Mouse (Mus musculus) midbrain, postnatal 0 days (tissue): ENCODE data around the gene Mafk. TPM values are rescaled to one million over a fixed set of nuclear protein-coding genes. Genes with fewer than 3 reads are reported as not detected.

Experiments used
- ATAC-seq: fragments of 200-750 bp; cut with Nextera tagmentation; 2 replicates; pipeline ENCODE4 v1.8.0; 2017; ENCODE audit warnings: moderate number of reproducible peaks, mild to moderate bottlenecking, moderate TSS enrichment, moderate library complexity; ENCODE audit not compliant: low FRiP score
- DNase-seq: peaks from one replicate; pipeline ENCODE4 v3.0.0-alpha.2; 2015; ENCODE audit warnings: low spot score
- H3K27ac ChIP-seq: fragments of 300-500 bp; sonication (generic); 2 replicates; pipeline ENCODE4 v1.5.1; 2014; ENCODE audit warnings: low read depth, mild to moderate bottlenecking, low read length, mixed read lengths
- H3K27me3 ChIP-seq: fragments of 300-500 bp; sonication (generic); 2 replicates; pipeline ENCODE4 v1.6.1; 2014; ENCODE audit warnings: low read length, control low read depth, mixed read lengths; ENCODE audit not compliant: insufficient read depth
- H3K36me3 ChIP-seq: fragments of 300-500 bp; sonication (generic); 2 replicates; pipeline ENCODE4 v1.6.1; 2014; ENCODE audit warnings: low read length, control low read depth, mixed read lengths; ENCODE audit not compliant: insufficient read depth
- H3K4me1 ChIP-seq: fragments of 300-500 bp; sonication (generic); 2 replicates; pipeline ENCODE4 v1.6.1; 2014; ENCODE audit warnings: mild to moderate bottlenecking, control low read depth, antibody characterized with exemption, low read length, mixed read lengths; ENCODE audit not compliant: insufficient read depth
- H3K4me2 ChIP-seq: fragments of 300-500 bp; sonication (generic); 2 replicates; pipeline ENCODE4 v1.6.1; 2014; ENCODE audit warnings: low read depth, mild to moderate bottlenecking, low read length, mixed read lengths; ENCODE audit not compliant: poor library complexity, severe bottlenecking
- H3K4me3 ChIP-seq: fragments of 300-500 bp; sonication (generic); 2 replicates; pipeline ENCODE4 v1.5.1; 2014; ENCODE audit warnings: low read depth, mild to moderate bottlenecking, low read length, moderate library complexity
- H3K9ac ChIP-seq: fragments of 300-500 bp; sonication (generic); replicated peaks from 2 replicates; pipeline ENCODE4 v1.6.1; 2014; ENCODE audit warnings: mild to moderate bottlenecking, low read length, moderate library complexity, mixed read lengths; ENCODE audit not compliant: poor library complexity, severe bottlenecking
- H3K9me3 ChIP-seq: fragments of 300-500 bp; sonication (generic); 2 replicates; pipeline ENCODE4 v1.6.1; 2016; ENCODE audit warnings: low read length, control low read depth
- CTCF ChIP-seq: IDR thresholded peaks from 2 replicates; pipeline ENCODE4 v1.5.1; 2016; ENCODE audit warnings: antibody characterized with exemption, mild to moderate bottlenecking
- WGBS: fragments of 180-500 bp; shearing (Covaris S2); extraction: QIAGEN DNeasy Blood & Tissue Kit; methylation state at CpG from one replicate; pipeline ENCODE4 v1.1.7; 2014; 5-methylcytosine and 5-hydroxymethylcytosine counted together
- polyA plus RNA-seq: library from polyadenylated mRNA; unstranded; fragments of >200 nt; fragmentation: Nextera tagmentation; extraction: Ambion mirVana; gene quantifications from 2 replicates; pipeline ENCODE4 v1.2.1, GENCODE M21; 2015
- total RNA-seq: library from RNA; depleted of rRNA; stranded (reverse); fragments of >200 nt; gene quantifications from 2 replicates; pipeline ENCODE4 v1.2.3, GENCODE M21; 2014

Mafk gene
- total and polyA plus RNA-seq, 2 experiments from 2014 or later, result 8.7 to 17.8 TPM

DNA sequence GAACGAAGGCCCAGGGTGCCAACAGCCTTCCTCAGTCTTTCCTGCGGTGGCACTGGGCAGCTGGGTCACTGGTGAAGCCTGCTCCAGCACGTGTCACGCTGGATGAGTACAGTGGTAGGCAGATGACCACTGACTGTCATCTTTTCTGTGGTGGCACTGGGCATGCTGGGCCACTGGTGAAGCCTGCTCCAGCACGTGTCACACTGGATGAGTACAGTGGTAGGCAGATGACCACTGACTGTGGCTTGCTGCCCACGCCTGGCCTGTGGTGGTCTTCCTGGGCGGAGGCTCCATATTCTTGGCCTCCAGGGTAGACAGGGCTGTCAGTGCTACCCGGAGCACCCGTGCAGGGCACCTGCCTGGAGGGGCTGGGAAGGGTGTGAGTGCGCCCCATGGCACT, 10.6 kb downstream of the Mafk start:
- ATAC-seq (no peak), DNase-seq (no peak)
- H3K4me2 ChIP-seq, result no peak overlapping the region
- no peak overlapping the region for H3K27ac ChIP-seq
- H3K9ac ChIP-seq, result no peak overlapping the region
- H3K4me1 ChIP-seq, result peaks cover 15% of the 10 kb centered on the region; the same call in 1 of the 2 replicates
- no peak overlapping the region for H3K4me3 ChIP-seq
- peaks cover 12% of the 10 kb centered on the region for H3K36me3 ChIP-seq
- WGBS, result 91% methylated on average over 10 of the region's 10 CpGs
- TF ChIP-seq CTCF, result no peak
- no peaks in the 10 kb centered on the region for H3K27me3 ChIP-seq
- no peaks in the 10 kb centered on the region for H3K9me3 ChIP-seq

DNA sequence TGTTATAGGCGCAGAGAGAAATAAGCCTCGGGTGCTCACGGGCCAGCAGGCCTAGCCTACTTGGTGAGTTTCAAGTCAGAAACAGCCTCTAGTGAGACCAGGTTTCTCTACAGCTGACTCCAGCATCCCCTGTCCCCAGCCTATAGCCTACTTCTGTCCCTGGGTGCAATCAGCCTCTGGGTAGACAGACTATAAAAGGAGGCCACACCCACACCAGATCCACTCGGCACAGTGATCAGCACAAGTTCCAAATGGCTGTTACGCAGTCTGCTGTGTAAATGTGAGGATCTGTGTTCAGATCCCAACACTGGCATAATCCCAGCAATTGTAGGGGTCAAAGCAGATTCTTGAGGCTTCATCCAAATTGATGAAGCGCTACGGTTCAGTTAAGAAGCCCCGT, 11.9 kb downstream of the Mafk start:
- peaks cover 12% of the 10 kb centered on the region for H3K36me3 ChIP-seq
- H3K27me3 ChIP-seq, result no peaks in the 10 kb centered on the region
- TF ChIP-seq CTCF, result no peak
- no peak overlapping the region for H3K9ac ChIP-seq
- H3K4me2 ChIP-seq, result no peak overlapping the region
- no peak for ATAC-seq
- H3K4me1 ChIP-seq, result peaks cover 5% of the 10 kb centered on the region; the same call in 1 of the 2 replicates
- WGBS, result 81% methylated on average over 8 of the region's 8 CpGs
- no peaks in the 10 kb centered on the region for H3K9me3 ChIP-seq
- H3K27ac ChIP-seq, result no peak overlapping the region
- no peak for DNase-seq
- no peak overlapping the region for H3K4me3 ChIP-seq

DNA sequence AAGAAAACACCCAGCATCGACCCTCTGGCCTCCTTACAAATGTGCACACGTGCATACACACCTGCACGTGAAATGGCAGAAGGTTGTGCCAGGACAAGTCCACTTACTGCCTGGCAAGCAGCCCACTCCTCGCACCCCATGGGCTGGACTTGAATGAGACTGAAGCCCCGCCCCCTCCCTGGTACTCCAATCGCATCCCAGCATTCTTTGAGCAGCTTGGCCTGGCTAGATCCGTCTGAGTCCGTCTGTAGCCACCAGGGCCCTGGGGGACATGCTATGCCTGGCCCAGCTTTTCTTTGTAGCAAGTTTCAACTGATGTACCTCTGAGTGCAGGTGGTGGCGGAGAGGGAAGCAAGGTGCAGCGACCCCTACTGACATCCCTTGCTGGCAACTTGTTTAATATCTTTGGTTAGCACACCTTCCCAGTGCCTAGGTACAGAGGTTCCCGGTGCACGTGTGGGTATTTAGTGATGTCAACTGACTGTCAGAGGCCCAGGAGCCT, 12.3 kb downstream of the Mafk start:
- no peak overlapping the region for H3K9ac ChIP-seq
- TF ChIP-seq CTCF, result peak; percentile 58
- H3K4me1 ChIP-seq, result peaks cover under 1% of the 10 kb centered on the region; the same call in 1 of the 2 replicates
- no peak overlapping the region; the same call in 1 of the 2 replicates for H3K4me2 ChIP-seq
- ATAC-seq, result 0 out of 2 replicates have a peak, but pooled peaks have one; percentile 42
- no peaks in the 10 kb centered on the region for H3K27me3 ChIP-seq
- 12% methylated on average over 12 of the region's 12 CpGs for WGBS
- H3K27ac ChIP-seq, result no peak overlapping the region
- H3K9me3 ChIP-seq, result no peaks in the 10 kb centered on the region
- peak; percentile 66 for DNase-seq
- no peak overlapping the region for H3K4me3 ChIP-seq
- H3K36me3 ChIP-seq, result peaks cover 12% of the 10 kb centered on the region

DNA sequence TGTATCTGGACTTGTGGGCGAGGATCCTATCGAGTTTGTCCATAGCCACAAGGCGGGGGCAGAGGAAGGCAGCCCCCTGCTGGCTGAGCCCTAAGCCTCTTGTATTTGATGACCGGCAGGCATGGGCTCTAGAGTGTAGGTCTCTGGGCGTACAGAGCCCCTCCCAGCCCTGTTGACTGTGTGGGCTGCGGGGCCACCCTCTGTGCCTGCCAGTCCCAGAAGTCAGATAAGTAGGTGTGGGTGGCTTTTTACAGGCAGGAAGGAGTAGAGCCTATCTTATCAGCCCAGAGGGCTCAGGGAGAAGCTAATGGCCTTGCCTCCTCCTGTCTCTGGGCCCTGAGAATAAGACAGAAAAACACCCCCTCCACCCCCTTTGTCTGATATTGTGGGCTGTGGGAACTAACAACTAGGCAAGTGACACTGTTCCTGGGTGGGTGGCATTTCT, 12.8 kb downstream of the Mafk start:
- H3K4me3 ChIP-seq, result no peak overlapping the region
- H3K27ac ChIP-seq, result no peak overlapping the region
- DNase-seq (no peak), ATAC-seq (no peak)
- no peak overlapping the region for H3K4me2 ChIP-seq
- H3K9me3 ChIP-seq, result no peaks in the 10 kb centered on the region
- 4% methylated on average over 6 of the region's 6 CpGs for WGBS
- no peak overlapping the region for H3K9ac ChIP-seq
- no peaks in the 10 kb centered on the region for H3K4me1 ChIP-seq
- no peak; the same call in 1 of the 2 replicates for TF ChIP-seq CTCF
- peaks cover 12% of the 10 kb centered on the region for H3K36me3 ChIP-seq
- no peaks in the 10 kb centered on the region for H3K27me3 ChIP-seq

DNA sequence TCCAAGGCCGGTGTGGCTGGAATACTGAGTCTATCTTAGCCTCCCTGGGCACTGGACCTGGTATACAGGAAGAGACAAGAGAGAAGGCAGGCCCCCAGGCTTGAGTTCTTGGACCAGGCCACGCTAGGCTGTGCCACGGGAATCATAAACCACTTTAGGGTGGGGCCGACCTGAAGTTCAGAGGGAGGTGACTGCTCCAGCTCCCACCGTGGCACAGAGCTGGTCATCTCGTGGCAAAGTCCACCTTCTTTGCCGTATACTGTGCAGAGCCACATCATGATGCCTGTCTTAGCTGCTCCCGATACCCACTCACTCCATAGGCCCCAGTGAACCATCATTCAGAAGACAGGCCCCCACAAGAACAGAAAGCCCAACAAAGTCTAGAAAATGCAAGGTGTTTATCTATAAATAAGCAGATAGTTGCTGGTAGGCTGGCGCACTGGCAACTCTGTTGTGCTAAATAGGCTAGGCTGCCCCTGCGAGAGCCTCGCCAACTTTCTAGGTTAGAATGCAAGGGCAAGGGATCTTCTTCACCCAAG, 13.3 kb downstream of the Mafk start:
- Histone ChIP-seq H3K9me3 (no peaks in the 10 kb centered on the region), H3K27me3 (no peaks in the 10 kb centered on the region), H3K36me3 (peaks cover 12% of the 10 kb centered on the region), H3K9ac (no peak overlapping the region), H3K4me2 (no peak overlapping the region), H3K4me3 (no peak overlapping the region), H3K27ac (no peak overlapping the region), H3K4me1 (no peaks in the 10 kb centered on the region)
- ATAC-seq, result no peak
- DNase-seq, result no peak
- TF ChIP-seq CTCF, result no peak
- WGBS, result 93% methylated on average over 11 of the region's 11 CpGs

DNA sequence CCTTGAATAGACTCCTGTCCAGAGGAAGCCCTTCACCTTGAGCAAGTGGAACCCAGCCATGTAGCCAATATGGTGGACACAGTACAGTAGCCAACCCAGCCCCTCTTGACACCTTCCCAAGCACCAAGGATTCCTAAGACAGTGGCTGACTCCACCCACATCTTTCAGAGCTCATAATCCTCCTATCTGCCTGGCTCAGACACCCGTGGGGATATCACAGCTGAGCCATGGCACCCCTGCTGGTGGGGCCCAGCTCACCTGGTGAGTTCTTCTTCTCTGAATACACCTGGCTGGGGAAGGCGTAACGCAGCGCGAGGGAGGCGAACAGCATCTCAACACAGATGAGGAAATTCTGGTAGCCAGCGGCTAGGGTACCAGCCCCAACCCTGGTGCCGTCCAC, 14.6 kb downstream of the Mafk start:
- H3K9ac ChIP-seq, result no peak overlapping the region
- no peak for ATAC-seq
- no peak for DNase-seq
- H3K4me1 ChIP-seq, result no peaks in the 10 kb centered on the region
- H3K27ac ChIP-seq, result no peak overlapping the region
- no peak for TF ChIP-seq CTCF
- 85% methylated on average over 8 of the region's 8 CpGs for WGBS
- peaks cover 2% of the 10 kb centered on the region for H3K36me3 ChIP-seq
- H3K27me3 ChIP-seq, result no peaks in the 10 kb centered on the region
- no peaks in the 10 kb centered on the region for H3K9me3 ChIP-seq
- H3K4me3 ChIP-seq, result no peak overlapping the region
- no peak overlapping the region for H3K4me2 ChIP-seq
